Mouse (Mus musculus): Measurements from ENCODE around the gene Lasp1. TPM values are rescaled to one million over a fixed set of nuclear protein-coding genes. Genes with fewer than 3 reads are reported as not detected.

Gene Lasp1
- polyA plus RNA-seq, 1 experiment from 2014 or later: 88.6 TPM

GRCm38 (mm10) chr11:97811569-97812362 is 13.0 kb downstream of the Lasp1 start:
- no peak overlapping the region for H3K4me2 ChIP-seq (ENCODE audit: low read depth, low read length)

GRCm38 (mm10) chr11:97812491-97812921 is 13.7 kb downstream of the Lasp1 start:
- no peaks in the 10 kb centered on the region for H3K9me3 ChIP-seq (ENCODE audit: control insufficient read depth, low read length)
- H3K4me3 ChIP-seq (ENCODE audit: low read depth, low read length): no peak overlapping the region
- 34% methylated on average over 3 of the region's 3 CpGs for WGBS
- peaks cover 51% of the 10 kb centered on the region for H3K36me3 ChIP-seq (ENCODE audit: control insufficient read depth, insufficient read depth, low read length)
- no peak for DNase-seq (ENCODE audit: low spot score)
- ATAC-seq (ENCODE audit: low read depth): peak; percentile 45; the same call in 1 of the 2 replicates
- no peak overlapping the region for H3K4me2 ChIP-seq (ENCODE audit: low read depth, low read length)
- no peak overlapping the region for H3K9ac ChIP-seq (ENCODE audit: low read depth, low read length)
- H3K4me1 ChIP-seq (ENCODE audit: control insufficient read depth, insufficient read depth, low read length): peaks cover 65% of the 10 kb centered on the region
- no peak overlapping the region for H3K27ac ChIP-seq (replicated peaks; ENCODE audit: low read depth, low read length)
- no peaks in the 10 kb centered on the region for H3K27me3 ChIP-seq (replicated peaks; ENCODE audit: control insufficient read depth, insufficient read depth, low read length)

More at GRCm38 (mm10) chr11:97811569-97812362, 13.0 kb downstream of the Lasp1 start:
- WGBS: 36% methylated on average over 12 of the region's 13 CpGs
- Histone ChIP-seq H3K9me3 (ENCODE audit: control insufficient read depth, low read length) (no peaks in the 10 kb centered on the region), H3K9ac (ENCODE audit: low read depth, low read length) (no peak overlapping the region), H3K27ac (replicated peaks; ENCODE audit: low read depth, low read length) (0 out of 2 replicates have a peak overlapping the region, but pooled peaks have one; percentile 15), H3K27me3 (replicated peaks; ENCODE audit: control insufficient read depth, insufficient read depth, low read length) (no peaks in the 10 kb centered on the region), H3K4me3 (ENCODE audit: low read depth, low read length) (no peak overlapping the region), H3K36me3 (ENCODE audit: control insufficient read depth, insufficient read depth, low read length) (peaks cover 52% of the 10 kb centered on the region), H3K4me1 (ENCODE audit: control insufficient read depth, insufficient read depth, low read length) (peaks cover 62% of the 10 kb centered on the region)
- ATAC-seq (ENCODE audit: low read depth) (no peak), DNase-seq (ENCODE audit: low spot score) (no peak)

GRCm38 (mm10) chr11:97813085-97813484 is 14.3 kb downstream of the Lasp1 start:
- H3K27me3 ChIP-seq (replicated peaks; ENCODE audit: control insufficient read depth, insufficient read depth, low read length): no peaks in the 10 kb centered on the region
- ATAC-seq (ENCODE audit: low read depth): no peak
- H3K4me3 ChIP-seq (ENCODE audit: low read depth, low read length): no peak overlapping the region
- peaks cover 63% of the 10 kb centered on the region for H3K4me1 ChIP-seq (ENCODE audit: control insufficient read depth, insufficient read depth, low read length)
- peaks cover 53% of the 10 kb centered on the region for H3K36me3 ChIP-seq (ENCODE audit: control insufficient read depth, insufficient read depth, low read length)
- no peak overlapping the region for H3K27ac ChIP-seq (replicated peaks; ENCODE audit: low read depth, low read length)
- WGBS: 52% methylated on average over 6 of the region's 7 CpGs
- no peak overlapping the region for H3K9ac ChIP-seq (ENCODE audit: low read depth, low read length)
- DNase-seq (ENCODE audit: low spot score): no peak
- no peak overlapping the region for H3K4me2 ChIP-seq (ENCODE audit: low read depth, low read length)
- no peaks in the 10 kb centered on the region for H3K9me3 ChIP-seq (ENCODE audit: control insufficient read depth, low read length)

- ATAC-seq (ENCODE audit: low read depth) (no peak), DNase-seq (ENCODE audit: low spot score) (no peak)
- 71% methylated on average over 17 of the region's 17 CpGs for WGBS
- H3K4me1 ChIP-seq (ENCODE audit: control insufficient read depth, insufficient read depth, low read length): peaks cover 62% of the 10 kb centered on the region
- no peaks in the 10 kb centered on the region for H3K27me3 ChIP-seq (replicated peaks; ENCODE audit: control insufficient read depth, insufficient read depth, low read length)
- H3K27ac ChIP-seq (replicated peaks; ENCODE audit: low read depth, low read length): no peak overlapping the region
- H3K4me2 ChIP-seq (ENCODE audit: low read depth, low read length): no peak overlapping the region
- H3K9me3 ChIP-seq (ENCODE audit: control insufficient read depth, low read length): no peaks in the 10 kb centered on the region
- H3K4me3 ChIP-seq (ENCODE audit: low read depth, low read length): no peak overlapping the region
- peaks cover 44% of the 10 kb centered on the region for H3K36me3 ChIP-seq (ENCODE audit: control insufficient read depth, insufficient read depth, low read length)
- H3K9ac ChIP-seq (ENCODE audit: low read depth, low read length): no peak overlapping the region
Measured at GRCm38 (mm10) chr11:97813746-97814515, 15.1 kb downstream of the Lasp1 start.

GRCm38 (mm10) chr11:97815736-97816135 is 16.9 kb downstream of the Lasp1 start:
- no peak for DNase-seq (ENCODE audit: low spot score)
- no peaks in the 10 kb centered on the region for H3K27me3 ChIP-seq (replicated peaks; ENCODE audit: control insufficient read depth, insufficient read depth, low read length)
- WGBS: 53% methylated on average over 11 of the region's 11 CpGs
- peaks cover 45% of the 10 kb centered on the region for H3K36me3 ChIP-seq (ENCODE audit: control insufficient read depth, insufficient read depth, low read length)
- no peak overlapping the region for H3K4me2 ChIP-seq (ENCODE audit: low read depth, low read length)
- H3K9me3 ChIP-seq (ENCODE audit: control insufficient read depth, low read length): no peaks in the 10 kb centered on the region
- no peak overlapping the region for H3K9ac ChIP-seq (ENCODE audit: low read depth, low read length)
- peaks cover 46% of the 10 kb centered on the region for H3K4me1 ChIP-seq (ENCODE audit: control insufficient read depth, insufficient read depth, low read length)
- peak overlapping the region; percentile 16; the same call in 1 of the 2 replicates for H3K27ac ChIP-seq (replicated peaks; ENCODE audit: low read depth, low read length)
- H3K4me3 ChIP-seq (ENCODE audit: low read depth, low read length): no peak overlapping the region
- ATAC-seq (ENCODE audit: low read depth): no peak

- H3K27ac ChIP-seq (replicated peaks; ENCODE audit: low read depth, low read length): no peak overlapping the region
Measured at GRCm38 (mm10) chr11:97816176-97816575, 17.4 kb downstream of the Lasp1 start.

GRCm38 (mm10) chr11:97816916-97817315 is 18.1 kb downstream of the Lasp1 start:
- no peaks in the 10 kb centered on the region for H3K27me3 ChIP-seq (replicated peaks; ENCODE audit: control insufficient read depth, insufficient read depth, low read length)
- WGBS: 33% methylated on average over 9 of the region's 9 CpGs
- no peak overlapping the region for H3K4me3 ChIP-seq (ENCODE audit: low read depth, low read length)
- ATAC-seq (ENCODE audit: low read depth): no peak
- peak overlapping the region; percentile 9; the same call in 1 of the 2 replicates for H3K9ac ChIP-seq (ENCODE audit: low read depth, low read length)
- no peaks in the 10 kb centered on the region for H3K9me3 ChIP-seq (ENCODE audit: control insufficient read depth, low read length)
- peaks cover 48% of the 10 kb centered on the region for H3K36me3 ChIP-seq (ENCODE audit: control insufficient read depth, insufficient read depth, low read length)
- DNase-seq (ENCODE audit: low spot score): no peak
- H3K4me2 ChIP-seq (ENCODE audit: low read depth, low read length): no peak overlapping the region
- H3K27ac ChIP-seq (replicated peaks; ENCODE audit: low read depth, low read length): peak overlapping the region; percentile 54; the same call in 1 of the 2 replicates
- H3K4me1 ChIP-seq (ENCODE audit: control insufficient read depth, insufficient read depth, low read length): peaks cover 36% of the 10 kb centered on the region

More at GRCm38 (mm10) chr11:97816176-97816575, 17.4 kb downstream of the Lasp1 start:
- Histone ChIP-seq H3K9ac (ENCODE audit: low read depth, low read length) (no peak overlapping the region), H3K9me3 (ENCODE audit: control insufficient read depth, low read length) (no peaks in the 10 kb centered on the region), H3K27me3 (replicated peaks; ENCODE audit: control insufficient read depth, insufficient read depth, low read length) (no peaks in the 10 kb centered on the region), H3K4me2 (ENCODE audit: low read depth, low read length) (no peak overlapping the region), H3K36me3 (ENCODE audit: control insufficient read depth, insufficient read depth, low read length) (peaks cover 45% of the 10 kb centered on the region), H3K4me3 (ENCODE audit: low read depth, low read length) (no peak overlapping the region), H3K4me1 (ENCODE audit: control insufficient read depth, insufficient read depth, low read length) (peaks cover 43% of the 10 kb centered on the region)
- DNase-seq (ENCODE audit: low spot score) (no peak), ATAC-seq (ENCODE audit: low read depth) (peak; percentile 5; the same call in 1 of the 2 replicates)
- 60% methylated on average over 5 of the region's 5 CpGs for WGBS

GRCm38 (mm10) chr11:97817379-97817778 is 18.6 kb downstream of the Lasp1 start:
- ATAC-seq (ENCODE audit: low read depth) (no peak), DNase-seq (ENCODE audit: low spot score) (no peak)
- 27% methylated on average over 5 of the region's 5 CpGs for WGBS
- H3K27me3 ChIP-seq (replicated peaks; ENCODE audit: control insufficient read depth, insufficient read depth, low read length): no peaks in the 10 kb centered on the region
- H3K9me3 ChIP-seq (ENCODE audit: control insufficient read depth, low read length): no peaks in the 10 kb centered on the region
- peaks cover 52% of the 10 kb centered on the region for H3K36me3 ChIP-seq (ENCODE audit: control insufficient read depth, insufficient read depth, low read length)
- H3K4me1 ChIP-seq (ENCODE audit: control insufficient read depth, insufficient read depth, low read length): peaks cover 31% of the 10 kb centered on the region
- no peak overlapping the region for H3K27ac ChIP-seq (replicated peaks; ENCODE audit: low read depth, low read length)
- no peak overlapping the region for H3K4me3 ChIP-seq (ENCODE audit: low read depth, low read length)
- no peak overlapping the region for H3K4me2 ChIP-seq (ENCODE audit: low read depth, low read length)
- H3K9ac ChIP-seq (ENCODE audit: low read depth, low read length): no peak overlapping the region

Data from embryonic facial prominence, embryonic 14.5 days (tissue).